In the genomic region with DNA sequence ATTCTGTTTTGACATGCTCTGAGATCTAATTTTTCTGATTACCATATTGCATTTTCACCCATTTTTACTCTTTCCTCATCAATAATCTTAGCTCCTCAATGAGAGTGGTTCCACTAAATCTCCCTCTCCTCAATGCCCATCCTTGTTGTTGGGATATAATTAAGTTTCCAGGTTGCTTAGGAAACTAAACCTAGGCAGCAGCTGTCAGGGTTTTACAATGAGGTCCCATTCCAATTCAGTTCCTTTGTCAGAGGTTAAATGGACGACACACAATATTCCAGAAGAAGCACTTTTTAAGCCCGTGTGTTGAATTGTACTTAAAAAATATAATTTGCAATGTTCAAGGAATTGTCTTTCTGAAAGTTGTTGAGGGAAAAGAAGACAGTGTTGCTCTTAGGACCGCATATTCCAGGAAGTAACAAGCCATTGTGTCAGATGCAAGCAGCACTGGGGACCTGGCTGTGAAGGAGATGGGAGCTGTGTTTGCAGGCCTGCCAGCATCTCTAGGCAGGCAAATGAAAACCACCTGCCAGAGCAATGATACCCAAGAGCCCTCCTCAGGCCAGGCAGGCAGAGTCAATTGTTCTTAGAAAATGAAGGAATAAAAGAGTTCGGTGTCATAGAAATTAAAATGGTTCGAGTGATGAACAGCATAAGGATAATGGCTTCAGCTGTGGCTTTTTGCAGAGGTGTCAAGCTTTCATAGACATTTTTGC, we compare ENCODE assay signal across 19 mouse cellular contexts.
DNase-seq lines count a peak whose midpoint lies in the region; ATAC-seq lines count a peak whose summit lies in the region.
"Had no signal": no experiment of that assay in that cellular context is flagged by ENCODE, and none has a peak within 500 bp of the region (broad histone marks: within the 10 kb centered on the region; RNA-seq: fewer than 3 reads in every experiment).

No protein-coding gene starts in this region.

- no peaks in the 10 kb centered on the region for H3K9me3 ChIP-seq in forebrain, embryonic 12.5 days
- H3K9me3 ChIP-seq in forebrain, embryonic 11.5 days (ENCODE audit: control insufficient read depth, low read length), result no peaks in the 10 kb centered on the region
- no peaks in the 10 kb centered on the region for H3K9me3 ChIP-seq in neural tube, embryonic 11.5 days (ENCODE audit: control insufficient read depth, low read length)
- H3K9me3 ChIP-seq in neural tube, embryonic 15.5 days (replicated peaks), result no peaks in the 10 kb centered on the region
- H3K9me3 ChIP-seq in intestine, embryonic 16.5 days (ENCODE audit: control insufficient read depth, low read length), result no peaks in the 10 kb centered on the region
- H3K9me3 ChIP-seq: limb, embryonic 12.5 days; neural tube, embryonic 12.5 days had no signal

- no peak overlapping the region for H3K4me2 ChIP-seq in forebrain, embryonic 12.5 days
- H3K4me2 ChIP-seq in forebrain, embryonic 11.5 days (ENCODE audit: low read depth, low read length, severe bottlenecking), result no peak overlapping the region
- H3K4me2 ChIP-seq in neural tube, embryonic 11.5 days (ENCODE audit: low read depth), result no peak overlapping the region
- no peak overlapping the region for H3K4me2 ChIP-seq in neural tube, embryonic 15.5 days
- no peak overlapping the region for H3K4me2 ChIP-seq in intestine, embryonic 16.5 days (ENCODE audit: low read depth, low read length)
- H3K4me2 ChIP-seq: limb, embryonic 12.5 days; neural tube, embryonic 12.5 days had no signal

- peaks cover 6% of the 10 kb centered on the region for H3K4me1 ChIP-seq in forebrain, embryonic 12.5 days
- H3K4me1 ChIP-seq in forebrain, embryonic 11.5 days (replicated peaks; ENCODE audit: control insufficient read depth, insufficient read depth, low read length), result no peaks in the 10 kb centered on the region
- no peaks in the 10 kb centered on the region for H3K4me1 ChIP-seq in neural tube, embryonic 11.5 days (ENCODE audit: control insufficient read depth, insufficient read depth, low read length)
- no peaks in the 10 kb centered on the region for H3K4me1 ChIP-seq in neural tube, embryonic 15.5 days
- no peaks in the 10 kb centered on the region for H3K4me1 ChIP-seq in intestine, embryonic 16.5 days (ENCODE audit: control insufficient read depth, insufficient read depth, low read length)
- H3K4me1 ChIP-seq: limb, embryonic 12.5 days had no signal

- 21% methylated on average over 5 of the region's 5 CpGs for WGBS in forebrain, embryonic 12.5 days
- 39% methylated on average over 5 of the region's 5 CpGs for WGBS in forebrain, embryonic 11.5 days
- WGBS in neural tube, embryonic 11.5 days, result 53% methylated on average over 5 of the region's 5 CpGs
- WGBS in neural tube, embryonic 15.5 days, result 29% methylated on average over 5 of the region's 5 CpGs
- 73% methylated on average over 5 of the region's 5 CpGs for WGBS in intestine, embryonic 16.5 days

- no peaks in the 10 kb centered on the region for H3K36me3 ChIP-seq in forebrain, embryonic 12.5 days (replicated peaks)
- H3K36me3 ChIP-seq in forebrain, embryonic 11.5 days (ENCODE audit: control insufficient read depth, insufficient read depth, low read length), result no peaks in the 10 kb centered on the region
- H3K36me3 ChIP-seq in neural tube, embryonic 11.5 days (ENCODE audit: control insufficient read depth, insufficient read depth, low read length), result no peaks in the 10 kb centered on the region
- no peaks in the 10 kb centered on the region for H3K36me3 ChIP-seq in neural tube, embryonic 15.5 days
- H3K36me3 ChIP-seq in intestine, embryonic 16.5 days (ENCODE audit: control insufficient read depth, insufficient read depth, low read length), result no peaks in the 10 kb centered on the region
- H3K36me3 ChIP-seq: limb, embryonic 12.5 days; neural tube, embryonic 12.5 days had no signal

- no peak overlapping the region for H3K9ac ChIP-seq in forebrain, embryonic 12.5 days
- no peak overlapping the region for H3K9ac ChIP-seq in forebrain, embryonic 11.5 days (ENCODE audit: low read length)
- no peak overlapping the region for H3K9ac ChIP-seq in neural tube, embryonic 11.5 days (ENCODE audit: low read length)
- H3K9ac ChIP-seq in neural tube, embryonic 15.5 days (replicated peaks), result no peak overlapping the region
- H3K9ac ChIP-seq in intestine, embryonic 16.5 days (ENCODE audit: low read depth, low read length), result no peak overlapping the region
- H3K9ac ChIP-seq: limb, embryonic 12.5 days; liver, embryonic 14.5 days; neural tube, embryonic 12.5 days had no signal

- no peak overlapping the region for H3K4me3 ChIP-seq in forebrain, embryonic 12.5 days (replicated peaks)
- H3K4me3 ChIP-seq in forebrain, embryonic 11.5 days (ENCODE audit: low read depth, low read length), result no peak overlapping the region
- no peak overlapping the region for H3K4me3 ChIP-seq in neural tube, embryonic 11.5 days (ENCODE audit: low read depth, low read length)
- H3K4me3 ChIP-seq in neural tube, embryonic 15.5 days (replicated peaks), result no peak overlapping the region
- no peak overlapping the region for H3K4me3 ChIP-seq in intestine, embryonic 16.5 days (ENCODE audit: low read length)
- H3K4me3 ChIP-seq: limb, embryonic 12.5 days; neural tube, embryonic 12.5 days had no signal

- H3K27me3 ChIP-seq in forebrain, embryonic 12.5 days, result no peaks in the 10 kb centered on the region
- no peaks in the 10 kb centered on the region for H3K27me3 ChIP-seq in forebrain, embryonic 11.5 days (ENCODE audit: control insufficient read depth, insufficient read depth, low read length)
- H3K27me3 ChIP-seq in neural tube, embryonic 11.5 days (ENCODE audit: control insufficient read depth, insufficient read depth, low read length), result no peaks in the 10 kb centered on the region
- H3K27me3 ChIP-seq in neural tube, embryonic 15.5 days (replicated peaks), result no peaks in the 10 kb centered on the region
- H3K27me3 ChIP-seq in intestine, embryonic 16.5 days (replicated peaks; ENCODE audit: control insufficient read depth, insufficient read depth, low read length), result no peaks in the 10 kb centered on the region
- H3K27me3 ChIP-seq: limb, embryonic 12.5 days; neural tube, embryonic 12.5 days had no signal

- no peak overlapping the region for H3K27ac ChIP-seq in forebrain, embryonic 12.5 days
- no peak overlapping the region for H3K27ac ChIP-seq in forebrain, embryonic 11.5 days (ENCODE audit: low read depth, low read length)
- no peak overlapping the region for H3K27ac ChIP-seq in neural tube, embryonic 11.5 days (ENCODE audit: low read depth, low read length)
- H3K27ac ChIP-seq in neural tube, embryonic 15.5 days (replicated peaks), result no peak overlapping the region
- no peak overlapping the region for H3K27ac ChIP-seq in intestine, embryonic 16.5 days (ENCODE audit: low read length)
- H3K27ac ChIP-seq: limb, embryonic 12.5 days; liver, embryonic 14.5 days; neural tube, embryonic 12.5 days had no signal

- 0 out of 2 replicates have a peak, but pooled peaks have one; percentile 33 for ATAC-seq in forebrain, embryonic 12.5 days (ENCODE audit: low FRiP score)
- ATAC-seq in forebrain, embryonic 11.5 days (replicated peaks; ENCODE audit: low FRiP score), result no peak
- ATAC-seq in neural tube, embryonic 11.5 days (ENCODE audit: insufficient read depth, low FRiP score, low TSS enrichment), result no peak
- no peak for ATAC-seq in neural tube, embryonic 15.5 days (ENCODE audit: low FRiP score)
- no peak for ATAC-seq in intestine, embryonic 16.5 days
- ATAC-seq: Patski had no signal

- no peak for DNase-seq in forebrain, embryonic 11.5 days (ENCODE audit: low spot score)
- DNase-seq in neural tube, embryonic 11.5 days (ENCODE audit: low spot score), result peak; percentile 23
- DNase-seq in hindlimb bud, embryonic 11.5 days (ENCODE audit: extremely low spot score, low read depth, low spot score), result peak; percentile 1
- DNase-seq in heart, adult 18-20 months, result no peak
- DNase-seq: B cell, adult 2 months; cerebellum, adult 11 months; heart, postnatal 14 days; kidney, adult 11 months; kidney, postnatal 36 days; lung, postnatal 14 days; right cerebral cortex, postnatal 4 days; thymus, postnatal 4 days had no signal

Comparison
In these comparisons a context has a peak if more than half of its experiments do, and no peak if none do; other contexts are left out.
1. DNase-seq: peak in neural tube, embryonic 11.5 days (single experiment) and hindlimb bud, embryonic 11.5 days (single experiment); none in forebrain, embryonic 11.5 days (single experiment) and heart, adult 18-20 months (0 of 2).